Mouse (Mus musculus): Measurements from ENCODE around the gene Mex3a. TPM values are rescaled to one million over a fixed set of nuclear protein-coding genes. Genes with fewer than 3 reads are reported as not detected.

The Mex3a gene
- polyA plus RNA-seq, 1 experiment from 2014 or later, result 22.5 TPM

- ATAC-seq (ENCODE audit: insufficient number of reproducible peaks, low FRiP score, low TSS enrichment, low read depth), result no peak
- WGBS, result 6% methylated on average over 11 of the region's 11 CpGs
- Histone ChIP-seq H3K27ac (replicated peaks) (peak overlapping the region; percentile 99), H3K9ac (peak overlapping the region; percentile 93), H3K27me3 (no peaks in the 10 kb centered on the region), H3K36me3 (no peaks in the 10 kb centered on the region), H3K4me3 (replicated peaks) (peak overlapping the region; percentile 86), H3K9me3 (replicated peaks) (no peaks in the 10 kb centered on the region), H3K4me1 (peaks cover 62% of the 10 kb centered on the region), H3K4me2 (replicated peaks) (peak overlapping the region; percentile 73)
These were observed 1.9 kb upstream of the Mex3a start for GRCm38 (mm10) chr3:88530082-88530864.

GRCm38 (mm10) chr3:88531348-88532298, 572 bp upstream of the Mex3a start:
- peak; percentile 86 for ATAC-seq (ENCODE audit: insufficient number of reproducible peaks, low FRiP score, low TSS enrichment, low read depth)
- under 1% methylated on average over 61 of the region's 63 CpGs for WGBS

GRCm38 (mm10) chr3:88532689-88533511, 705 bp downstream of the Mex3a start:
- under 1% methylated on average over 40 of the region's 40 CpGs for WGBS
- H3K27ac ChIP-seq (replicated peaks), result peak overlapping the region; percentile 99
- H3K9me3 ChIP-seq (replicated peaks), result no peaks in the 10 kb centered on the region
- H3K4me3 ChIP-seq (replicated peaks), result peak overlapping the region; percentile 86
- peak; percentile 9 for ATAC-seq (ENCODE audit: insufficient number of reproducible peaks, low FRiP score, low TSS enrichment, low read depth)
- H3K4me2 ChIP-seq (replicated peaks), result peak overlapping the region; percentile 73
- H3K36me3 ChIP-seq, result peaks cover 20% of the 10 kb centered on the region
- peaks cover 73% of the 10 kb centered on the region for H3K4me1 ChIP-seq
- no peaks in the 10 kb centered on the region for H3K27me3 ChIP-seq
- peak overlapping the region; percentile 93 for H3K9ac ChIP-seq

More at GRCm38 (mm10) chr3:88531348-88532298, 572 bp upstream of the Mex3a start:
- H3K4me3 ChIP-seq (replicated peaks), result peak overlapping the region; percentile 86
- H3K27ac ChIP-seq (replicated peaks), result peak overlapping the region; percentile 99
- H3K4me2 ChIP-seq (replicated peaks), result peak overlapping the region; percentile 73
- H3K4me1 ChIP-seq, result peaks cover 68% of the 10 kb centered on the region
- peak overlapping the region; percentile 93 for H3K9ac ChIP-seq
- peaks cover 7% of the 10 kb centered on the region for H3K36me3 ChIP-seq
- H3K9me3 ChIP-seq (replicated peaks), result no peaks in the 10 kb centered on the region
- H3K27me3 ChIP-seq, result no peaks in the 10 kb centered on the region

GRCm38 (mm10) chr3:88533706-88534105, 1.5 kb downstream of the Mex3a start:
- H3K4me2 ChIP-seq (replicated peaks), result peak overlapping the region; percentile 73
- 0% methylated on average over 4 of the region's 5 CpGs for WGBS
- H3K27me3 ChIP-seq, result no peaks in the 10 kb centered on the region
- H3K4me1 ChIP-seq, result peaks cover 74% of the 10 kb centered on the region
- H3K9me3 ChIP-seq (replicated peaks), result no peaks in the 10 kb centered on the region
- peak overlapping the region; percentile 93 for H3K9ac ChIP-seq
- H3K4me3 ChIP-seq (replicated peaks), result peak overlapping the region; percentile 86
- H3K27ac ChIP-seq (replicated peaks), result peak overlapping the region; percentile 99
- ATAC-seq (ENCODE audit: insufficient number of reproducible peaks, low FRiP score, low TSS enrichment, low read depth), result no peak
- peaks cover 28% of the 10 kb centered on the region for H3K36me3 ChIP-seq

- H3K9ac ChIP-seq, result 0 out of 2 replicates have a peak overlapping the region, but pooled peaks have one; percentile 93
- no peaks in the 10 kb centered on the region for H3K9me3 ChIP-seq (replicated peaks)
- ATAC-seq (ENCODE audit: insufficient number of reproducible peaks, low FRiP score, low TSS enrichment, low read depth), result no peak
- peak overlapping the region; percentile 86 for H3K4me3 ChIP-seq (replicated peaks)
- H3K4me2 ChIP-seq (replicated peaks), result peak overlapping the region; percentile 73
- H3K36me3 ChIP-seq, result peaks cover 32% of the 10 kb centered on the region
- 13% methylated on average over 3 of the region's 3 CpGs for WGBS
- H3K27me3 ChIP-seq, result no peaks in the 10 kb centered on the region
- H3K27ac ChIP-seq (replicated peaks), result 0 out of 2 replicates have a peak overlapping the region, but pooled peaks have one; percentile 99
- H3K4me1 ChIP-seq, result peaks cover 69% of the 10 kb centered on the region
These were observed 2.8 kb downstream of the Mex3a start for GRCm38 (mm10) chr3:88535005-88535404.

GRCm38 (mm10) chr3:88535527-88535926, 3.3 kb downstream of the Mex3a start:
- H3K36me3 ChIP-seq, result peaks cover 38% of the 10 kb centered on the region
- H3K4me1 ChIP-seq, result peaks cover 69% of the 10 kb centered on the region
- H3K27ac ChIP-seq (replicated peaks), result 0 out of 2 replicates have a peak overlapping the region, but pooled peaks have one; percentile 99
- WGBS, result 30% methylated on average over 4 of the region's 4 CpGs
- ATAC-seq (ENCODE audit: insufficient number of reproducible peaks, low FRiP score, low TSS enrichment, low read depth), result no peak
- peak overlapping the region; percentile 86 for H3K4me3 ChIP-seq (replicated peaks)
- H3K9ac ChIP-seq, result 0 out of 2 replicates have a peak overlapping the region, but pooled peaks have one; percentile 4
- peak overlapping the region; percentile 73 for H3K4me2 ChIP-seq (replicated peaks)
- no peaks in the 10 kb centered on the region for H3K9me3 ChIP-seq (replicated peaks)
- no peaks in the 10 kb centered on the region for H3K27me3 ChIP-seq

- WGBS, result 5% methylated on average over 63 of the region's 64 CpGs
- Histone ChIP-seq H3K9me3 (replicated peaks) (no peaks in the 10 kb centered on the region), H3K4me2 (replicated peaks) (peak overlapping the region; percentile 73), H3K36me3 (peaks cover 42% of the 10 kb centered on the region), H3K4me3 (replicated peaks) (peak overlapping the region; percentile 86), H3K27me3 (no peaks in the 10 kb centered on the region), H3K27ac (replicated peaks) (peak overlapping the region; percentile 55), H3K4me1 (peaks cover 72% of the 10 kb centered on the region), H3K9ac (peak overlapping the region; percentile 26; the same call in 1 of the 2 replicates)
- 0 out of 2 replicates have a peak, but pooled peaks have one; percentile 1 for ATAC-seq (ENCODE audit: insufficient number of reproducible peaks, low FRiP score, low TSS enrichment, low read depth)
These were observed 4.1 kb downstream of the Mex3a start for GRCm38 (mm10) chr3:88536103-88536930.

- Histone ChIP-seq H3K4me1 (peaks cover 80% of the 10 kb centered on the region), H3K27ac (replicated peaks) (peak overlapping the region; percentile 55), H3K9ac (0 out of 2 replicates have a peak overlapping the region, but pooled peaks have one; percentile 4), H3K36me3 (peaks cover 42% of the 10 kb centered on the region), H3K9me3 (replicated peaks) (no peaks in the 10 kb centered on the region), H3K4me3 (replicated peaks) (peak overlapping the region; percentile 86), H3K4me2 (replicated peaks) (peak overlapping the region; percentile 73), H3K27me3 (no peaks in the 10 kb centered on the region)
- no peak for ATAC-seq (ENCODE audit: insufficient number of reproducible peaks, low FRiP score, low TSS enrichment, low read depth)
- WGBS, result 55% methylated on average over 6 of the region's 6 CpGs
These were observed 5.0 kb downstream of the Mex3a start for GRCm38 (mm10) chr3:88537146-88537545.

- WGBS, result 35% methylated on average over 9 of the region's 9 CpGs
- Histone ChIP-seq H3K36me3 (peaks cover 45% of the 10 kb centered on the region), H3K9me3 (replicated peaks) (no peaks in the 10 kb centered on the region), H3K27ac (replicated peaks) (peak overlapping the region; percentile 39; the same call in 1 of the 2 replicates), H3K9ac (no peak overlapping the region), H3K4me2 (replicated peaks) (no peak overlapping the region), H3K4me3 (replicated peaks) (no peak overlapping the region), H3K4me1 (peaks cover 78% of the 10 kb centered on the region), H3K27me3 (no peaks in the 10 kb centered on the region)
- ATAC-seq (ENCODE audit: insufficient number of reproducible peaks, low FRiP score, low TSS enrichment, low read depth), result no peak
These were observed 6.3 kb downstream of the Mex3a start for GRCm38 (mm10) chr3:88538271-88539145.
